Mouse (Mus musculus) kidney, embryonic 14.5 days (tissue): ENCODE data around the gene Add3. TPM values are rescaled to one million over a fixed set of nuclear protein-coding genes. Genes with fewer than 3 reads are reported as not detected.

Experiments
- ATAC-seq: fragments of 200-750 bp; cut with Nextera tagmentation; 2 replicates; pipeline ENCODE4 v1.8.0; 2017; ENCODE audit warnings: moderate number of reproducible peaks, mild to moderate bottlenecking, moderate TSS enrichment, moderate library complexity; ENCODE audit not compliant: low FRiP score, low TSS enrichment
- H3K27ac ChIP-seq: fragments of 300-500 bp; sonication (generic); 2 replicates; pipeline ENCODE4 v1.5.1; 2014; ENCODE audit warnings: low read depth, mild to moderate bottlenecking, low read length, moderate library complexity, mixed read lengths
- H3K27me3 ChIP-seq: fragments of 300-500 bp; sonication (generic); 2 replicates; pipeline ENCODE4 v1.6.1; 2014; ENCODE audit warnings: mild to moderate bottlenecking, low read length; ENCODE audit not compliant: control insufficient read depth, insufficient read depth
- H3K36me3 ChIP-seq: fragments of 300-500 bp; sonication (generic); 2 replicates; pipeline ENCODE4 v1.6.1; 2014; ENCODE audit warnings: low read length, mixed read lengths; ENCODE audit not compliant: control insufficient read depth, insufficient read depth
- H3K4me1 ChIP-seq: fragments of 300-500 bp; sonication (generic); 2 replicates; pipeline ENCODE4 v1.6.1; 2014; ENCODE audit warnings: low read length, mixed read lengths; ENCODE audit not compliant: control insufficient read depth, insufficient read depth
- H3K4me2 ChIP-seq: fragments of 300-500 bp; sonication (generic); replicated peaks from 2 replicates; pipeline ENCODE4 v1.6.1; 2014; ENCODE audit warnings: low read depth, mild to moderate bottlenecking, low read length
- H3K4me3 ChIP-seq: fragments of 300-500 bp; sonication (generic); 2 replicates; pipeline ENCODE4 v1.5.1; 2014; ENCODE audit warnings: mild to moderate bottlenecking, low read length
- H3K9ac ChIP-seq: fragments of 300-500 bp; sonication (generic); 2 replicates; pipeline ENCODE4 v1.6.1; 2014; ENCODE audit warnings: low read depth, mild to moderate bottlenecking, low read length, moderate library complexity
- H3K9me3 ChIP-seq: fragments of 300-500 bp; sonication (generic); 2 replicates; pipeline ENCODE4 v1.6.1; 2016; ENCODE audit warnings: low read length; ENCODE audit not compliant: control insufficient read depth
- WGBS: fragments of 180-500 bp; shearing (Covaris S2); extraction: QIAGEN DNeasy Blood & Tissue Kit; methylation state at CpG from one replicate; pipeline ENCODE4 v1.1.7; 2014; 5-methylcytosine and 5-hydroxymethylcytosine counted together
- polyA plus RNA-seq: library from polyadenylated mRNA; unstranded; fragments of >200 nt; fragmentation: Nextera tagmentation; extraction: Ambion mirVana; gene quantifications from 2 replicates; pipeline ENCODE4 v1.2.1, GENCODE M21; 2014

Add3 gene
- polyA plus RNA-seq, 1 experiment from 2014 or later, result 76.1 TPM

GRCm38 (mm10) chr19:53156361-53156760 is 16.1 kb downstream of the Add3 start:
- Histone ChIP-seq H3K9ac (no peak overlapping the region), H3K36me3 (no peaks in the 10 kb centered on the region), H3K27ac (no peak overlapping the region), H3K4me3 (no peak overlapping the region), H3K4me1 (0 out of 2 replicates have a peak, but pooled peaks cover 3% of the 10 kb centered on the region), H3K27me3 (no peaks in the 10 kb centered on the region), H3K9me3 (no peaks in the 10 kb centered on the region), H3K4me2 (no peak overlapping the region)
- WGBS, result 93% methylated on average over 3 of the region's 3 CpGs
- no peak for ATAC-seq

- Histone ChIP-seq H3K4me1 (0 out of 2 replicates have a peak, but pooled peaks cover 3% of the 10 kb centered on the region), H3K4me2 (no peak overlapping the region), H3K27ac (no peak overlapping the region), H3K36me3 (no peaks in the 10 kb centered on the region), H3K4me3 (no peak overlapping the region), H3K9me3 (no peaks in the 10 kb centered on the region), H3K27me3 (no peaks in the 10 kb centered on the region), H3K9ac (no peak overlapping the region)
- ATAC-seq, result no peak
- 89% methylated on average over 5 of the region's 5 CpGs for WGBS
Measured at GRCm38 (mm10) chr19:53157176-53157575, 16.9 kb downstream of the Add3 start.

- no peak overlapping the region for H3K4me2 ChIP-seq
- no peak for ATAC-seq
- H3K4me3 ChIP-seq, result no peak overlapping the region
- no peak overlapping the region for H3K27ac ChIP-seq
- no peaks in the 10 kb centered on the region for H3K36me3 ChIP-seq
- no peaks in the 10 kb centered on the region for H3K27me3 ChIP-seq
- H3K4me1 ChIP-seq, result 0 out of 2 replicates have a peak, but pooled peaks cover 3% of the 10 kb centered on the region
- H3K9me3 ChIP-seq, result no peaks in the 10 kb centered on the region
- 73% methylated on average over 7 of the region's 7 CpGs for WGBS
- H3K9ac ChIP-seq, result no peak overlapping the region
Measured at GRCm38 (mm10) chr19:53159351-53159750, 19.1 kb downstream of the Add3 start.

GRCm38 (mm10) chr19:53162927-53163326 is 22.7 kb downstream of the Add3 start:
- WGBS, result 88% methylated on average over 6 of the region's 6 CpGs
- Histone ChIP-seq H3K36me3 (no peaks in the 10 kb centered on the region), H3K9me3 (no peaks in the 10 kb centered on the region), H3K9ac (no peak overlapping the region), H3K27ac (no peak overlapping the region), H3K4me2 (no peak overlapping the region), H3K4me3 (no peak overlapping the region), H3K27me3 (no peaks in the 10 kb centered on the region), H3K4me1 (0 out of 2 replicates have a peak, but pooled peaks cover 3% of the 10 kb centered on the region)
- no peak for ATAC-seq

- Histone ChIP-seq H3K27ac (no peak overlapping the region), H3K9ac (no peak overlapping the region), H3K4me3 (no peak overlapping the region), H3K36me3 (no peaks in the 10 kb centered on the region), H3K9me3 (no peaks in the 10 kb centered on the region), H3K4me2 (no peak overlapping the region), H3K27me3 (no peaks in the 10 kb centered on the region), H3K4me1 (0 out of 2 replicates have a peak, but pooled peaks cover 7% of the 10 kb centered on the region)
- WGBS, result 82% methylated on average over 7 of the region's 7 CpGs
- ATAC-seq, result no peak
Measured at GRCm38 (mm10) chr19:53164645-53165044, 24.4 kb downstream of the Add3 start.

GRCm38 (mm10) chr19:53165305-53166240 is 25.3 kb downstream of the Add3 start:
- no peaks in the 10 kb centered on the region for H3K27me3 ChIP-seq
- H3K4me3 ChIP-seq, result no peak overlapping the region
- H3K4me1 ChIP-seq, result peaks cover 6% of the 10 kb centered on the region; the same call in 1 of the 2 replicates
- no peak overlapping the region for H3K9ac ChIP-seq
- no peak for ATAC-seq
- H3K36me3 ChIP-seq, result no peaks in the 10 kb centered on the region
- 53% methylated on average over 4 of the region's 4 CpGs for WGBS
- H3K27ac ChIP-seq, result no peak overlapping the region
- no peaks in the 10 kb centered on the region for H3K9me3 ChIP-seq
- H3K4me2 ChIP-seq, result no peak overlapping the region

GRCm38 (mm10) chr19:53166367-53166766 is 26.1 kb downstream of the Add3 start:
- H3K4me1 ChIP-seq, result peaks cover 9% of the 10 kb centered on the region; the same call in 1 of the 2 replicates
- ATAC-seq, result no peak
- H3K27me3 ChIP-seq, result no peaks in the 10 kb centered on the region
- 90% methylated on average over 10 of the region's 10 CpGs for WGBS
- H3K27ac ChIP-seq, result no peak overlapping the region
- no peak overlapping the region for H3K9ac ChIP-seq
- no peak overlapping the region for H3K4me3 ChIP-seq
- no peaks in the 10 kb centered on the region for H3K9me3 ChIP-seq
- H3K4me2 ChIP-seq, result no peak overlapping the region
- H3K36me3 ChIP-seq, result no peaks in the 10 kb centered on the region

- no peaks in the 10 kb centered on the region for H3K27me3 ChIP-seq
- H3K9me3 ChIP-seq, result no peaks in the 10 kb centered on the region
- H3K36me3 ChIP-seq, result no peaks in the 10 kb centered on the region
- ATAC-seq, result no peak
- no peak overlapping the region for H3K27ac ChIP-seq
- no peak overlapping the region for H3K4me2 ChIP-seq
- peaks cover 9% of the 10 kb centered on the region; the same call in 1 of the 2 replicates for H3K4me1 ChIP-seq
- no peak overlapping the region for H3K9ac ChIP-seq
- 80% methylated on average over 5 of the region's 5 CpGs for WGBS
- H3K4me3 ChIP-seq, result no peak overlapping the region
Measured at GRCm38 (mm10) chr19:53168576-53168975, 28.3 kb downstream of the Add3 start.

GRCm38 (mm10) chr19:53170651-53171050 is 30.4 kb downstream of the Add3 start:
- Histone ChIP-seq H3K36me3 (no peaks in the 10 kb centered on the region), H3K9me3 (no peaks in the 10 kb centered on the region), H3K4me1 (peaks cover 9% of the 10 kb centered on the region), H3K9ac (no peak overlapping the region), H3K27me3 (no peaks in the 10 kb centered on the region), H3K4me3 (no peak overlapping the region), H3K27ac (no peak overlapping the region), H3K4me2 (no peak overlapping the region)
- no peak for ATAC-seq
- 41% methylated on average over 5 of the region's 5 CpGs for WGBS
